Mouse (Mus musculus): ENCODE measurements around the gene Slc2a3.

The Slc2a3 gene

GRCm38 (mm10) chr6:122801301-122801800 is at the start of gene Slc2a3:
Gene Slc2a3, minus strand, starts transcription at chr6:122801640.
- peak; percentile 62 for DNase-seq (ENCODE audit: inconsistent ontology term)

GRCm38 (mm10) chr6:122843759-122844158 is 42.3 kb upstream of the Slc2a3 start:
- no peak for DNase-seq (ENCODE audit: inconsistent ontology term)

GRCm38 (mm10) chr6:122837539-122837938 is 36.1 kb upstream of the Slc2a3 start:
- no peak for DNase-seq (ENCODE audit: inconsistent ontology term)

DNA sequence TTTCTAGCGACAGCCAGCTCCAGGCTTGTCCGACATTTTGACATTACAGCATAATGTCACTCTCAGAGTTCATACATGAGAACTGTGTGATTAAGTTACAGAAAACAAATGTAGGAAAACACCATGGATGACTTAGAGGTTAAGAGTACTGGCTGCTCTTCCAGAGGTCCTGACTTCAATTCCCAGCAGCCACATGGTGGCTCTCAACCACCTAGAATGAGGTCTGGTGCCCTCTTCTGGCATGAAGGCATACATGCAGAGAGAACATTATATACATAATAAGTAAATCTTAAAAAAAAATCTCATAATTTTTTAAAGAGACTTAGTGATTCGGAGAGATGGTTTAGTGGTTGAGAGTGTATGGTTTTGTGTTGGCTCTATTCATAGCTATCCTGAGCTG is 35.5 kb upstream of the Slc2a3 start:
- DNase-seq (ENCODE audit: inconsistent ontology term), result no peak

DNA sequence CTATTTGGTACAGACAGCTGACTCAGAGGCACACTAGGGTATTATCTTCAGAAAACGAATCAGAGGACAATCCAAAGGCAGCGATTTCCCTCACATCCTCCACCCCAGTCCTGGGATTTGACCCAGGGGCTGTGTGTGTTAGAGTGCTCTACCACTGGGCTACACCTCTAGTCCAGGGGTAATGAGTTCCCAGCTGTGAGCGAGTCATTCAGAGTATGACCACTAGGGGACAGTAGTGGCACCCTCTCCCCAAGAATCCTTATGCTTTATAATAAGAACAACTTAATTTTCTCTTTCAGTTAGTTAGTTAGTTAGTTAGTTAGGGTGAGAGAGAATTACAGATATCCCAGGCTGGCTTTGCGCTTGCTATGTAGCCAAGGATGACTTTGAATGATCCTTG is 32.9 kb upstream of the Slc2a3 start:
- DNase-seq (ENCODE audit: inconsistent ontology term), result no peak

DNA sequence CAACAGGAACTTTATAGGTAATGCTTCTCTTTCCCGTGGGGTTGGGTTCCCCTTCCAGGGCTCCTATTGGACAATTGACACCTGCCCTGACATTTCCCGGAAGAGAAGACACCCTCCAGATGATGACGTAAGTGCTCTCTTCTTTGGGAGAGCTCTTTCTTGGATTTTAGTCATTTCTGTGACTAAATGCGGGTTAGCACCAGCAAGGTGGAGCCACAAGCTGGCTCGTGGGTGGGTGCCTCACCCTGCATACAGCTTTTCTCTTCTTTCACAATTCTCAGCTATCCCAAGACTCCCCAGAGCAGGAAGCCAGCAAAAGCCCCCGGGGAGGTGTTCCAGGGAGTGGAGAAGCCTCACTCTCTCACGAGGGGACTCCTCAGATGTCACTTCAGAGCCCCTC is 31.4 kb upstream of the Slc2a3 start:
- no peak for DNase-seq (ENCODE audit: inconsistent ontology term)

DNA sequence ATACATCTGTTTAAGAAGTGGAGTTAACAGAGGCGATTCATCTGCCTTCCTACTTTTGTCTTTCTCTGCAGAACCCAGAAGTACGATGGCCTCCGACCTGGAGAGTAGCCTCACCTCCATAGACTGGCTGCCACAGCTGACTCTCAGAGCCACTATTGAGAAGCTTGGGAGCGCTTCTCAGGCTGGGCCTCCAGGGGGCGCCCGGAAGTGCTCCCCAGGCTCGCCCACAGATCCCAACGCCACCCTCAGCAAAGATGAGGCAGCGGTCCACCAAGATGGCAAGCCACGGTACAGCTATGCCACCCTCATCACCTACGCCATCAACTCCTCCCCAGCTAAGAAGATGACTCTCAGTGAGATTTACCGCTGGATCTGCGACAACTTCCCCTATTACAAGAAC is 26.6 kb upstream of the Slc2a3 start:
- DNase-seq (ENCODE audit: inconsistent ontology term), result no peak

DNA sequence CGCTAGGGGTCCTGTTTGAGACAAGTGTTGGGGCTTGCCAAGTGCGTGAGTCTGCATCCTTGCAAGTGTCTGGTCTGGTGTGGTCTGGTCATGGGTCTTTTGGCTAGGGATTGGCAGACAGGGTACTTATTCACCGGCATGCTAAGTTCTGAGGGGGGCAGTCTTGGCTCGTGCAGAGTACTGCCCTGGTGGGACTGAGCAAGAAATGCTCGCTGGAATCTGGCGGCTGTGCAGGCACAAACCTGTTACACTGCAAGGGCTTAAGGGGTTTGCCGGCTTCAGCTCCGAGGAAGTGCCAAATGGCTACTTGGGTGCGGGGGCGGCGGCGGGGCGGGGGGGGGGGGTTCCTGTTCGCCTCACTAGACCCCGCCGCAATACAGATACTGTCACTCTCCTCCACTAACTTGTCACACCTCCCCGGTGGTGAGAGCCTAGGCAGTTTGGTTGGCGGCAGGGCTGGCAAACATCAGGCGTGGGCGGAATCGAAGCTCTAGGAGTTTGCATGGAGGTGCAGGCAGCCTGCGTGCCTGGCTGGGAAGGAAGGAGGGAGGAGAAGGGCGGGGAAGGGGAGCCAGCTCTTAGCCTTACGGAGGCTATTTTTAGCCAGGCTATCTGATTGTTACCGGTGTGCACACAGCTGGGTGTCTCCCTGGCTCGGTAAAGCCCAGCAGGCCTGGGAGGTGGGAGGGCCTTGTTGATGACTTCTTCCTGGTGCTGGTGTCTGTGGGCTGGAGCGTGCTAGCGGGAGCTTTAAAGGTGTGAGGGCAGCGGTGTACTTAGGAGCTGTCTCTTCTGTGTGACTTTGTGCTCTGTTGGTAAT is 24.7 kb upstream of the Slc2a3 start:
- DNase-seq (ENCODE audit: inconsistent ontology term), result peak; percentile 87

GRCm38 (mm10) chr6:122825166-122825565 is 23.7 kb upstream of the Slc2a3 start:
- no peak for DNase-seq (ENCODE audit: inconsistent ontology term)

GRCm38 (mm10) chr6:122824086-122824485 is 22.6 kb upstream of the Slc2a3 start:
- peak; percentile 92 for DNase-seq (ENCODE audit: inconsistent ontology term)

DNA sequence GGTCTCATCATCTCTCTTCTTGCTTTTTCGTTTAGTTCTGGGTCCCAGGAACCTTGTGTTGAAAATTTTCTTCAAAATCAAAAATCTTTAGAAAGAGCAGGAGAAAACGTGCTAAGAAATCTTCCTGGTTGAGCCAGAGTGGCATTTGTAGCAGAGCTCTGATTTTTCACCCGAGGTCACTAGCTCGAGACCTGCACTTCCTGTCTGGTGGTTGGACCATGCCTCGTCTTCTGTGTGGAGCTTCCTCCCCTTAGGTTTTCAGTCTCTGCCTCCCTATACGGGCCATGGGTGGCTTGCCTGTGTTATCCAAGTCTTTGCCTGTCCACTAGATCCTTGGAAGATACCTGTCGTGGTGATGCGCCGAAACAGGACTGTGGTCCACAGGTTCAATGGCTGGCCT is 20.4 kb upstream of the Slc2a3 start:
- DNase-seq (ENCODE audit: inconsistent ontology term), result no peak

DNA sequence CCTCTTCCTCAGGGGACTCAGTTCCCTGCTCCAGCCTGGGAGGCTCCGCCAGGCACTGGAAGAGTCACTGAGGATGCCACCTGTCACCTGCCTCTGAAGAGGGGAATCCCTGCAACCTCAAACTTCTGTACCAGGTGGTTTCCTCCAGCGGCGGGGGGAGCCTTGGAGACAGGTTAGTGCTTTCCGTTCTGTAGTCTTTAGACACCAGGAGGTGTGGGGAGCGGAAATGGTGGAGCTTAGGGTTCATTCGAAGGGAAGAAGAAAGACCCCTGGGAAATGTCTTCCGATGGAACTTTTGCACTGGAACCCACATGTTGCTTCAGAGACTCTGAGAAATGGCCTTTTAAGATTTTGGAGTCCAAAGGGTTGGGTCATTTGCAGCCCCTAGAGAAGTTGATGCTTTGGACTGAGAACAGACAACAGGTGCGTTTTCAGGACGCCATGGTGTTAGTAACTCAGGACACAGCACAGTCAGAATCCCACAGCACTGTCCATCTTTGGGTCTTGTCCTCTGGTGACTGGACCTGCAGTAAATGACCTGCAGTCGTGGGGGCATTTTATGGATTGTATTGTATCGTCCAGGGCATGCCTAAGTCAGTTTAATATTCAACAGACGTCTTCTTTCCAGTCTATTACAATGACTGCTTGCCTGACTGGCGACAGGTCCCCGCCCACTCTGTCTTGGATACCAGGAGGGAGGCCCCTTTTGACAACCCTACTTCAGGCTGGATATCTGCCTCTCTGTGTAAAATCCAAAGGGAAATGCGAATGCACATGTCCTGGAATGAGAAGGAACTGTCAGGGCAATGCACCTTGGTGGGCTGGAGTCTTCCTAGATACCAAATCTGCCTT is 19.6 kb upstream of the Slc2a3 start:
- DNase-seq (ENCODE audit: inconsistent ontology term), result no peak

DNA sequence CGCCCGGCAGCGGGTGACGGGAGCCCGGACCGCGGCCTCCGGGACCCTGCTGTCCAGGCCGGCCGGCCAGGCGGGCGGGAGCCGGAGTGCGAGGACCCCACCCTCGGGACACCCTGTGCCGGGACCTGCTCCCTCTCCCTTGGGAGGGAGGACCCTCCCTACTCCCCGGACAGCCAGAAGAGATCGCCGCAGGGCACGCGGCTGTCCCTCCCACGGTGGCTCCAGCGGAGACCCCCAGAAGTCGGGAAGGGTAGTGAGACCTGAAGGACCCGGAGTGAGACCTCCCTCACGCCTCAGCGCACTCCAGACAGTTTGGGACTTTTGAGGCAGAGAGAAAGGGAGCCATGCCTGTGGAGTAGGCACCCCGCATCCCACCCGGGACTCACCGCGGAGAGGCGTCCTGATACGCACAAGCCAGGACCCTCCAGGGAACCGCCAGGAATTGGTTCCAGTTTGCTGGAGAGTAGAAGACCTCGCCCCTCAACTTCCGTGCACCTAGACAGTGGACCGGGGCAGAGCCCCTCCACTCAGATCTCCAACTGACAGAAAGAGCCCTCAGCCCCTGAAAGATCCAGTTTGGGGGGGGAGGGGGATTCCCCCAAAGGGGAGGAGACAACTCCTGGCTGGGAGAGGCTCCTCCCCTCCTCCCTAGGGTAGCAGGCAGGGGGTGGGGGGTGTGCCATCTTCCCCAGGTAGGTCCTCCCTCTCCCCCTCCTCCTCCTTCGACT is 18.8 kb upstream of the Slc2a3 start:
- peak; percentile 64 for DNase-seq (ENCODE audit: inconsistent ontology term)

- peak; percentile 84 for DNase-seq (ENCODE audit: inconsistent ontology term)
These were observed 18.0 kb upstream of the Slc2a3 start, which contains the start of gene Foxj2 for GRCm38 (mm10) chr6:122819306-122820070. Gene Foxj2, plus strand, starts transcription at chr6:122819914.

DNA sequence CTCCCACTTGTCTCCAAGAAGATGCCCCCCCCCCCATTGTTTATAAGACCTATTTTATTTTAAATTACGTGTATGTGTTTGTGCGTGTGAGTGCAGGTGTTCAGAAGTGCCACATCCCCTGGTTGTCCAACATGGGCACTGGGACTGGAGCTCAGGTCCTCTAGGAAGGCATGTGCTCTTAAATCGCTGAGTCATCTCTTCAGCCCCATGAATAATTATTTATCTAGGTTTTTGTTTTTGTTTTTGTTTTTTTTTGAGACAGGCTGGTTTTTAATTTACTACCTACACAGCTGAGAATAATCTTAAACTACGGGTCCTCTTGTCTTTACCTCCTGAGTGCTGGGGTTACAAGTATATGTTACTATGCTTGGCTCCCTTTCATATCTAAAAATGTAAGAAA is 12.2 kb upstream of the Slc2a3 start:
- no peak for DNase-seq (ENCODE audit: inconsistent ontology term)

DNA sequence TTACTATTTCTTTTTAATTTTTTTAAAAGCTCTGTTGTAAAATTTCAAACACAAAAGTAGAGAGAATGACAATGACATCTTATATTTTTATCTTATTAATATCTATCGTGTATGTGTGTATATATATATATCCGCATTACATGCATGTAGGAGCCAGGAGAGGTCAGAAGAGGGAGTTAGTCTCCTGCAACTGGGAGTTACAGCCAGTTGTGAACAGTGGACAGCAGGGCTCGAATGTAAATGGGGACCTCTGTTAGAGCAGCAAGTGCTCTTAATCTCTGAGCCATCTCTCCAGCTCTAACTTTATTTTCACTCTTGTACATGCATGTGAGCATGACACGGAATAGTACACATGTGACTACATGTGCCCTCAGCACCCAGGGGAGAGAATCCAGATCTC is 11.3 kb upstream of the Slc2a3 start:
- DNase-seq (ENCODE audit: inconsistent ontology term), result no peak

DNA sequence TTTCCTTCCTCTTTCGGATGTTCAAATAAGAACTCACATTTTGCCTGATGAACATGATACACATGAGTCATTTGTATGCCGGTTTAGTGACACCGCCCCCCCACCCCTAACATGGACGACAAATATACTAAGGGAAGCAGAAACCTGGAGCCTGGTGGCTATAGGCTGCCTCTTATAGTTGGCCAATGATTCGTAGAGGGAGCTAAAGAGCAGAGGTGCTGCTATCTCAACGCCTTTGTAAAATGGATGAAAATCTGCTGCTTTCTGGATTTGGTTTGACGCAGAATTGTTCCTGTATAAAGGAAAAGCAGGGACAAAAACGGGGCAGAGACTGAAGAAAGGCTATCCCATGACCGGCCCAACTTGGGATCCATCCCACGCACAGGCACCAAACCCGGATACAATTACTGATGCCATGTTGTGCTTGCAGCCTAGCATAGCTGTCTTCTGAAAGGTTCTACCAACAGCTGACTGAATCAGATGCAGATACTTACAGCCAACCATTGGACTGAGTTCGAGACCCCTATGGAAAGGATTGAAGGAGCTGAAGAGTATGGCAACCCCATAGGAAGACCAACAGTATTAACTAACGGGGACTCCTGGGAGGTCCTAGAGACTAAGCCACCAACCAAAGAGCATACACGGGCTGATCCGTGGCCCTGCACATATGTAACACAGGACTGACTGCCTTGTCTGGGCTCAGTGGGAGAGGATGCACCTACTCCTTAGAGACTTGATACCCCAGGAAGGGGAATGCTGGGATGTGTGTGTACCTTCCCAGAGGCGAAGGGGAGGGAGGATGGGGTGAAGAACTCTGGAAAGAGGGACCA is 10.5 kb upstream of the Slc2a3 start:
- peak; percentile 84 for DNase-seq (ENCODE audit: inconsistent ontology term)

- DNase-seq (ENCODE audit: inconsistent ontology term), result peak; percentile 98
These were observed 9.8 kb upstream of the Slc2a3 start for GRCm38 (mm10) chr6:122811280-122811652.

- DNase-seq (ENCODE audit: inconsistent ontology term), result peak; percentile 100
These were observed 9.3 kb upstream of the Slc2a3 start for GRCm38 (mm10) chr6:122810615-122811279.
